Mouse (Mus musculus) monocyte, adult 5-6 weeks (primary cell): ENCODE measurements around the gene Tgm4. TPM values are rescaled to one million over a fixed set of nuclear protein-coding genes. Genes with fewer than 3 reads are reported as not detected.
A peak's percentile ranks its signal among the peaks of the same experiment; 100 is the strongest.

Source experiments
- ATAC-seq: fragments of 153-309, 156-312 bp; replicated peaks from 2 replicates; pipeline ENCODE4 v1.8.0; 2017; ENCODE audit warnings: mild to moderate bottlenecking; ENCODE audit not compliant: low TSS enrichment, insufficient number of reproducible peaks, severe bottlenecking, poor library complexity, low FRiP score
- total RNA-seq: library from RNA; stranded (forward); fragments of 200-1000, 200-491, 200-594 nt; gene quantifications from 3 replicates; pipeline ENCODE4 v1.2.3, GENCODE M21; 2017

Gene Tgm4
- 0.97 to 1.4 TPM in 2 of 3 replicates, not detected in the other for total RNA-seq

DNA sequence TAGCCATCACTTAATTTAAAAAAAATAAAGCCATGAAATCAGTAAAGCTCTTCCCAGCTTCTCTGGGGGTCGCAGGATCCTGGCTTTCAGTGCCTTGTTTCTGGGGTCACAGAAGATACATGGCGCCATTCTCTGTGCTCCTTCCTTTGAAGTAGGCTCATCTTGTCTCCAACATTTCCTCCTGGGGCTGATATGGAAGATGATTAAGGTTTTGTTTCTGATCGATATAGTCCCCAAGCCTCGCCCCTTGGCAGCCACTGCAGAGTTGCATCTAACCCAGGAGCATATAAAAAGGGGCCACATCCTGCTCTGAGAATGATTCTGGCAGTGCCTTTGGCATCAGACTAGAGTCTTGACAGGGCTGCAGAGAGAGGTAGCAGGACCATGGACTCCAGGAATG, at the start of gene Tgm4:
Gene Tgm4 (plus strand): TSS at position 301 of the 400 bp plus-strand sequence.
- no peak for ATAC-seq

DNA sequence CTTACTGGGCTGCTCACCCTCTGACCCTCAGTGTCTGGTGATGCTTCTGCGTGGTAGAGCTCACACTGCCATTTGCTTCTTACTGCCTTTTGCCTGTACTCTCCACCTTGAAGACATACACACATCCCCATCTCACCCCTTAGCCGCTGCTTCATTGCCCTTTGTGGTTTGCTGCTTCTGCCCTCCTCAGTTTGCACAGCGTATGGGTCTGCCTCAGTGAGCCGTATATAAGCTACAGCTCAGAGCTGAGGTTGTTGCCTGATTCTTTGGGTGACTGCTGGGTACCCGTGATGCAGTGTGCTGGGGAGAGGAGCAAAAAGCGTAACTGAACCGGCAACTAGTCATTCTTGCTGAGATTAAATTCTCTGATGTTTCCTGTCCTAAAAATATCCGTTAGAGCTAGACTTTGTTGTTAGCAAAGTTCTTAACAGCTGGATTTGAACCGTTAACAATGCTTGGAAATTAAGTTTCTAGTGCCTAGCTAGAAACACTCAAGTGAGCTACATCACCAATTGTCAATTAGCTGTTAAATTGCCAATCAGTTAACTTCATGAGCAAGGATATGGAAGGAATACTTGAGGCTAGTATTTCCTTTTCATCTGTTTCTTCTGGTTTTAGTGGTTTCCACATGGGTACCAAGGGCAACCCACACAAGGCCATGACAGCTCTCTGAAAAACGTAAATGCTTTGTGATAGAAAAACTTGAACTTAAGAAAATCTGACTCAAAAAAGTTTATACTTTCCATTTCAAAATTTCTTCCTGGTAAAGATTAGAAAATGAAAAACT, 35.9 kb upstream of the Tgm4 start:
- 0 out of 2 replicates have a peak, but pooled peaks have one; percentile 27 for ATAC-seq

DNA sequence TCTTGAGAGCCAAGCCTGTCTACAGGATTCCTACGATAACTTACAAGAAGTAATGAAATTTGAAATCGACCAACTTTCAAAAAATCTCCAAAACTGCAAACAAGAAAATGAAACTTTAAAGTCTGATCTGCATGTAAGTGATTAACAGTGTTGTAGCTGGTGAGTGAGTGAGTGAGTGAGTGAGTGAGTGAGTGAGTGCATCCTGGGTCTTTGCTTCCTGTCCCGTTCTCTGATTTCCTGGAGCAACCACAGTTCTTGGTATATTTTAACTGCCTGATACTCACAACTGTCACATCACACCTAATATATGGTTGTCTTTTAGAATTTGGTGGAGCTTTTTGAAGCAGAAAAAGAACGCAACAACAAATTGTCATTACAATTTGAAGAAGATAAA, 35.3 kb upstream of the Tgm4 start:
- no peak for ATAC-seq

DNA sequence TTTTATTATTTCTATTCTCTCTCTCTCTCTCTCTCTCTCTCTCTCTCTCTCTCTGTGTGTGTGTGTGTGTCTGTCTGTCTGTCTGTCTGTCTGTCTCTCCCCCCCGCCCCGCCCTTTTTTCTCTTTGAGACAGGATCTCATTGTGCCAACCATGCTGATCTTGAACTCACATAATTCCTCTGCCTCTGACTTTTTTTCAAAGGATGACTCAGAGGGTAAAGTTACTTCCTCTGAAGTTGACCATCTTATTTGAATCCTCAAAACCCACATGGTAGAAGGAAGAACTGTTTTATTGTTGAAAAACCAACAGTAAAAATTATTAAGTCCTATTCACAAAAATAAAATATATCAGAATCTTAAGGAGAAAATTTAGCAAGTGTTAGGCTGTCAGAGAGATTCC, 29.8 kb upstream of the Tgm4 start:
- ATAC-seq: no peak

DNA sequence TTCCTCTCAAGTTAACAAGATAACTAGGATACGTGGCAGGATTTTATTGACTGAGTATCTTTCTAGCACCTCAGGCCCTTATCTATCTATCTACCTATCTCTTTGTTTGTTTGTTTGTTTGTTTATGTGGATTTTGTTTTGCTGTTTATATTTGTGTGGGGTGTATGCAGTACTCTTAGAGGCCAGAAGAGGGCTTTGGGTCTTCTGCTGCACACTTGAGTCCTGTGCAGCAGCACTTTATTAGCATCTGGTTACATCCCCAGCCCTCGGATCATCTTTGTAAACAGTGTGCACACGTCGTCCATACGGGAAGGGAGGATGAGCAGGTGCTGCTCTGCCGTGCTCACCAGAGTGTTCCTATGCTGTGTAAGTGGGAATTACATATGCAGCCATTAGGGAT, 28.5 kb upstream of the Tgm4 start:
- 0 out of 2 replicates have a peak, but pooled peaks have one; percentile 35 for ATAC-seq

DNA sequence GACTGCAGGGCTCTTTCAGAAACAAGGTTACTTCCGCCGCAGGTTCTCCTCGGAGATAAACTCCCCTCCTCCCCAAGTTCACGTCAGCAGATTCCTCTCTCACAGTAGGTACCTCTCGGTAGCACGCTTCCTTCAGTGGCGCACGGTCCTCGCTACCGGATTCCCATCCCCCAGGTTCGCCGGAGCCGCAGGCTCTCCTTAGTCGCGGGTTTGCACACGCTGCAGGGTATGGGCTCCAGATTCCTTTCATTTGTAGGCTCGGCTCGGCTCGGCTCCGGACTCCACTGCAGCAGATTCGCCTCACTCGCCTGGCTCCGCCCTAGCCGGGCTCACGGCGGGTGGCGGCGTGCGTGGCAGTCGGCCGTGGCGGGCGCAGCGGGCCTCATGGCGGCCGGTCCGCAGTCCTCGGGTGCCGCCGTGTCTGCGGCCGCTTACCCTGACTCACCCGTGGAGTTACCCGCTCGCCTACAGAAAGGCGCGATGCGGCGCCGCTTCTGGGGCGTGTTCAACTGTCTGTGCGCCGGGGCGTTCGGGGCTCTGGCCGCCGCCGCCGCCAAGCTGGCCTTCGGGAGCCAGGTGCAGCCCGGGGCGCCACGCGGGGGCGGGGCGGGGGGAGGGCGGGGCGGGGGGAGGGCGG, 13.4 kb upstream of the Tgm4 start, which contains the start of gene Tmem42:
Gene Tmem42 (plus strand): TSS at position 332 of the 637 bp plus-strand sequence.
- peak; percentile 64 for ATAC-seq

DNA sequence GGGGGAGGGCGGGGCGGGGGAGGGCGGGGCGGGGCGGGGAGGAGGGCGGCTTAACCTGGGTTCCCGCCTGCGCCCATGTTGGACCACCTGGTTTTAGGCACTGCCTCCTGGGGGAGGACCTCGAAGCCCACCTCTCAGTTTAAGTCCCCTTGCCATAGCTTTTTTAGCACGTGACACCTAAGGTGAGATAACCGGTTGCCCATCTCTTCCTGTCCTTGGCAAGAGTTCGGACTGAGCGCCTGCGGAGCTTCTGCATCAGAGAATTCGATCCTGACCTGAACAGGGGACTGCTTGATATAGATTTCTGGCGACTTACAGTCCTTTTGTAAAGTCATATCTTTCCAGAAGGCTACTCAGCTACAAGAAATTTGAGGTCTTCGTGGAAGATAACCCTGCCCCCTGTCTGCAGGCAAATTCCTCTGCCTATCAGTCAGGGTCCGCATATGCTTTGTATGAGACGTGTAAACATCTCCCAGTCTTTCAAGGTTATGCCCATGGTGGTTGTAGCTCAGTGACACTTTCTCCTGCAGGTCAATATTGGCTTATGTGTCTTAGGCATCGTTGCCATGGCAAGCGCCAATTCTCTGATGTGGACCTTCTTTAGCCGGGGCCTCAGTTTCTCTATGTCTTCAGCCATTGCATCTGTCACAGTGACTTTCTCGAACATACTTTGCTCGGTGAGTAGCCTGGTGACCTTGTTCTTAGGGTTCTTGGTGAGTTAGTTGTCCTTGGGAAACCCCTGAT, 12.7 kb upstream of the Tgm4 start:
- ATAC-seq: no peak

DNA sequence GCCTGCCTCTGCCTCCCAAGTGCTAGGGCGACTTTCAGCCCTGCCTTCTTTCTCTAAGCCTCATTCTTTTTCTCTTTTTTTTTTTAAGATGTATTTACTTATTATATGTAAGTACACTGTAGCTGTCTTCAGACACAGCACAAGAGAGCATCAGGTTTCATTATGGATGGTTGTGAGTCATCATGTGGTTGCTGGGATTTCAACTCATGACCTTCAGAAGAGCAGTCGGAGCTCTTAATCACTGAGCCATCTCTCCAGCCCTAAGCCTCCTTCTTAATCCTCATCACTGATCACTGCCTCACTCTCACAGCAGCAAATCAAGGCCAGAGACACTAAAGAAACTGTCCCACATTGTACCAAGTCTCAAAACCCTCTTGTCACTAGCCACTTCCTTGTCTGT, 10.3 kb upstream of the Tgm4 start:
- no peak for ATAC-seq

DNA sequence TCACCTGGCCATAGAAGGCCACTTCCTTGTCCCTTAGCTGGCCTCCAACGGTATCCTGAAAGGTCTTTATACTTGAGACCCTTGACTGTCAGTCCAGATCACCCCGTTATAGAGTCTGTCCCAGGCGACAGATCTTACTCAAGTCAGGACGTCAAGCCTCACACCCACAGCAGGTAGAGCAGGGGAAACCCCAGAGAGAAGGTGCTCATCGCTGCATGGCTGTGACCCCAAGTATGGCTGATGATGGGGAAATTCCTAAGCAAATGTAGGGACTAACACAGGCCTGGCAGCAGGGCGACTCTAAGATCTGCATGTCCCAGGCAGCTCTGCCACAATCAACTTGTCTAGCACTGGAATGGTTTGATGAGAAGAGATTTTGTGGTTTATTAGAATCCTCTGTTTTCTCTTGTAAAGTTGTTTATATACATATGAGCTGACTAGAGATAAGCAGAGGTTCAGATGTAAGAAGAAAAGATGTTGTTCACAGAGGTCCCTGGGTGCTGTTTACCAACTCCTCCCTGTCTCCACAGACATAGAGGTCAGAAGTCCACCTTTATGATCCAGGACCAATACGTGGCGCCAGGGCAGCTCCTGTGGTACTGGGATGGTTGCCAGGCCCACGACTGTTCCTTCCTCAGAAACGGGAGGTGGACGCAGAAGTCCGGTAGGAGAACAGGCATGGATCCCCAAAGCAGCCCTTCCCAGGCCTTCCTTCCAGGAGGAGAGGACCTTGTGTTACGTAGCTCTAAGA, 2.9 kb upstream of the Tgm4 start:
- no peak for ATAC-seq

DNA sequence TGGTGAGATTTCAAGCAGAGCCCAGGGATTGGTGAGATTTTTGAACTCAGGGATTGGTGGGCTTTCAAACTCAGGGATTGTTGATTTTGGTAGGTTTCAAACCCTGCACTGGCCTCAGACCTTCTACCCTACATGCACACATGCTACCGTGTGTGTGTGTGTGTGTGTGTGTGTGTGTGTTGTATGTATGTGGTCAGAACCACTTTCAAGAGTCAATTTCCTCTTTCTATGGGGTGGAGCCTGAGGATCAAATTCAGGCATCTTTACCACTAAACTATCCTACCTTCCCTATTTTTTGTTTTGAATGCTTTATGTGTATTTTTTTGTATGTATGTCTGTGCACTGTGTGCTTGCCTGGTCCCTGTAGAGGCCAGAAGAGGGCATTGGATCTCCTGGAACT, 13.1 kb downstream of the Tgm4 start:
- ATAC-seq: peak; percentile 48

DNA sequence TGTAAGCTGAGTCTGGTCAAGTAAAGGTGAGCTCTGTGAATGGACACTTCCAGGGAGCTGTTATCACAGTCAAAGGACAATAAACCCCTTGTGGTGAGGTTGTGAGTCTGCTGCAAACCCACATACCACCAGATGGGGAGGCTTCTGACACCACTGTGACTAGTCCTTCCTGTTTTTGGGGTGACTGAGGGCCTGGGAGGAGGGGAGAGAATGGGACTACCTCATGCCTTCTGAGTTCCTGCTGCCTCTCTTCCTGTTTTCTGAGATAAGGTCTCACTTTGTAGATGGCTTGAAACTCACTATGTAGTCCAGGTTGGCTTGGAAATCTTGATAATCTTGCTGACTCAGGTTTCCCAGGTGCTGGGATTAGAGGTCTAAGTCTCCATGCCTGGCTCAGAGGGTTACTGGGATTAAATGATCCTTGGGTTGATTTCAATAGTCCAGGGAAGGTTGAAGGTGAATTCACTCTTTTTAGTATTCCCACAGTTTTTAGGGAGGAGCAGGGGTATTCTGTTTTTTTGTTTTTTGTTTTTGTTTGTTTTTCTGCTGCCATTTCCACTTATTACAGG, 24.3 kb downstream of the Tgm4 start:
- peak; percentile 95 for ATAC-seq

DNA sequence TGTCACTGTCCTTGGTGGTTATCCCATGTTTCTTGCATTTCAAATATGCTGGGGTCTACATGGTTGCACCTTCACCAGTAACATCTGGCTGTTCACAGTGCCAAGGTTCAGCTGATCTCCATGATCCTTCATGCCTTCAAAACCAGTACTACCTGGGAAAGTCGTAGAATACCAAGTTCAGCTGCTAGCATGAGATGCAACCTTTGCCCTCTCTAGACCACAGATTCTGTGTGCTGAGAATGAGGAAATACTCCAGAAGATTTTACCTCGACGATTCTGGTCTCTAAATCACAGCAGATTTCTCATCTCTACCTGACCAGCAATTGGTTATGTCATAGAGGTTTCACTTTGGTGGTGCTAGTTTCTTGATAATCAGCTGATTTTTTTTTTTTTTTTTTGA, 25.6 kb downstream of the Tgm4 start:
- no peak for ATAC-seq

DNA sequence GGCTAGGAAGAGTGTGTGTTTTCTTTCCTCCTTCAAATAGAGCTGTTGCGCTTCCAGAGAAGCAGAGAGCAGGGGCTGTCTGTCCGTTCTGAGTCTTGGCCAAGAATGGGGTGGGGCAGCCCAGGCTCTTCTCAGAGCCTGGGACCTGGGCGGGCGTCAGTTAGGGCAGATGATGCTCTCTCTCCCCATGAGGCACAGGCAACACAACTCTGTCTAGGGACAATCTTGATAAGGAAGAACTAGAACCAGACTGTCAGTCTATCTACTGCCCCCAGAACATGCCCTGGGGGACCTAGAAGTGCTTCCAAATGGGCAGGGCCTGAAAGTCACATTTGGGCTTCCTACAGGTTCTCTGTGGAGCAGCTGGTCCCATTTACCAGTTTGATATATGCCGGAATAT, 44.6 kb downstream of the Tgm4 start:
- ATAC-seq: no peak

DNA sequence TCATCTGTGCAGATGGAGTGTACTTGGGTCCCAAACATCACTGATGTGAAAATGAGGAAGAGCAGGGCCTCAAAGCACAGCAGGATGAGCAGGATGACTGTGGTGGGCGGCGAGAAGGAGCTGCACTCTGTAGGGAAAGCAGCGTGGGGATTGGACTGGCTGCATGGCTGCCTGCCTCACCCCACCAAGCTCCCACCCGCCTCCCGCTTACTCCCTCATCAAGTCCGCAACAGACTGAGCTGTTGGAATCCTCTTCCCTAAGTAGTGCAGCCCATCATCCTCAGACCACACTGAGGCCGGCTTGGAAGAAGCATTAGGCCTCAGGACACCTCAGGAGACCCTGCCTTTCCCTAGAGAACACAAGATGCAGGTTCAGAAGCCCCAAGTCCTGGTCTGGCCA, 45.8 kb downstream of the Tgm4 start:
- no peak for ATAC-seq

DNA sequence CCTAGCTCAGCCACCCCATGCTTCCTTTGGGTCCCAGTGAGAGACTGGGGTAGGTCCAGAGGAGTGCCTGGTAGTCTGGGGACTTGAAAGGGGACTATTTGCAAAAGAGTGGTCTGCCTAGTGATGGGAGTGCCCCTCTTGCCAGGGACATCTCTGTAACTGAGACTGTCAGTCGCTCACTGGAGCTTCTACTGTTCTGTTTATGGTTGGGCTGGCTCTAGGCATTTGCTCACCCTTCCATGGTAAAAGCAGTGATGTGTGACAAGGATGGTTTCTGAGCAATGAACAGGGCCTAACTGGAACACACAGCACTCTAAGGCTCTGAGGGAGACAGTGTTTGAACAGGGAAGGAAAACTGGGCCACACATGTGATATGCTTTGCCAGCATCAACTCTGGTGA, 46.3 kb downstream of the Tgm4 start:
- no peak for ATAC-seq

DNA sequence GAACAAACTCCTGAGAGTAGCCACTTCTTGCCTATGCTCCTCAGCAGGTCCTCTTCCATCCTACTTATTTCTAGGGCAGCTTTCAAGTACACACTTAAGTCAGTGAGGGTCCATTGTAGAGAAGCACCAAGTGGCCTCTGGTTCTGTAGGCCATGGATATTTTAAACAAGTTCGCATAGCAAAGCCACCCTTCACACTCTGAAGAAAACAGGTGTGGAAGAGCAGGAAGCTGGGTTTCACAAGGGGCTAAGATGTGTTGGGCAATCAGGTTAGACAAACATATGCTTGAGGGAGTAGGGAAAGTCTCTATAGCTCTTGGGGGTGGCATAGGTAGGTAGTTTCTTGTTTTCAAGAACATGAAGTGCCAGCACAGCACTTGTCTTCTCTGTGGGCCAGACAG, 50.8 kb downstream of the Tgm4 start:
- no peak for ATAC-seq

DNA sequence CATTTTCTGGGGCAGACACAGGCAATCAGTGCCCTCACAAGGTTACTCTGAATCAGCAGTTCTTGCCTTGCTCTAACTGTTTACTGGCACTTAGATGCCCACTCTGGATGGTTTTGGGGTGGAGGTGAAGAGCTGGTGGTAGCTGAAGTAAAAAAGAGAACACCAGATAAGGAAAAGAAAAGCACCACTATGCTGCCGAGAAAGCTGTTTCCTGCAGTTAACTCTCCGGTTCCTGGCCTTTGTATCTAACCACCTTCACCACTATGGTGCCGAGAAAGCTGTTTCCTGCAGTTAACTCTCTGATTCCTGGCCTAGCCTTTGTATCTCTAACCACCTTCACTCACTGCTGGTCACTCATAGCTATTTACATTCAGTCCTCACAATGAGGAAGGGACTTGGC, 53.0 kb downstream of the Tgm4 start:
- ATAC-seq: no peak

DNA sequence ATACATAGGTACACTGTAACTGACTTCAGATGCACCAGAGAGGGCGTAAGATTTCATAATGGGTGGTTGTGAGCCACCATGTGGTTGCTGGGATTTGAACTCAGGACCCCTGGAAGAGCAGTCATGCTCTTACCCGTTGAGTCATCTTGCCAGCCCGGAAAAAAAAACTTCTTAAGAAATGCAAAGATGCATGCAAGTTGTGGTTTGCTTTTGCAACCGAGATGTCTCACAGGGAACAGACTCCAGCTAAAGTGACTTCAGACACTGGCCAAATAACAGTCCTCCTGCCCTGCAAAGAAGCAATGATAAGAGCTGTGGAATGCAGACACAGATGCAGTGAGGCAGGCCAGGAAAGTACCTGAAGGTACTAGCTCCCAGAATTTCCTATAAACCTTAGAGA, 56.3 kb downstream of the Tgm4 start:
- ATAC-seq: no peak
